Mouse (Mus musculus) heart, embryonic 11.5 days (tissue): ENCODE data around the gene Neurl1a. TPM values are rescaled to one million over a fixed set of nuclear protein-coding genes. Genes with fewer than 3 reads are reported as not detected.

Experiments
- microRNA-seq: library from miRNA; unstranded; fragments of <30 nt; microRNA quantifications from one replicate; pipeline ENCODE4, GENCODE M21; 2016; ENCODE audit warnings: borderline number of aligned reads
- polyA plus RNA-seq: library from polyadenylated mRNA; unstranded; fragments of >200 nt; fragmentation: Nextera tagmentation; extraction: Ambion mirVana; gene quantifications from 2 replicates; pipeline ENCODE4 v1.2.1, GENCODE M21; 2014

Gene Neurl1a
- polyA plus RNA-seq, 1 experiment from 2014 or later: 3.2 TPM

Small RNA genes within 50 kb of the gene (microRNA-seq; reads per million reads assigned to microRNA genes)
- not detected for gene Mir6995

Other genes with a start within 250 kb of the Neurl1a start
- 0.43 and 0.73 TPM in 2 replicates for gene Ina, start 164.1 kb upstream of the Neurl1a start, polyA plus RNA-seq
- 80.7 and 82.3 TPM in 2 replicates for gene Nt5c2, start 163.7 kb upstream of the Neurl1a start, polyA plus RNA-seq
- 12.7 and 14.9 TPM in 2 replicates for gene Pcgf6, start 127.9 kb upstream of the Neurl1a start, polyA plus RNA-seq
- gene Taf5, start 111.1 kb upstream of the Neurl1a start, polyA plus RNA-seq: 5.5 and 6.2 TPM in 2 replicates
- 2,024 and 2,054 TPM in 2 replicates for gene Usmg5, start 88.2 kb upstream of the Neurl1a start, polyA plus RNA-seq
- 6.1 and 6.3 TPM in 2 replicates for gene Pdcd11, start 88.1 kb upstream of the Neurl1a start, polyA plus RNA-seq
- gene Calhm2, start 40.5 kb upstream of the Neurl1a start, polyA plus RNA-seq: 1.4 and 2.2 TPM in 2 replicates
- gene Calhm1, start 34.6 kb upstream of the Neurl1a start, polyA plus RNA-seq: not detected in 2 replicates
- not detected in 2 replicates for gene Calhm3, start 21.1 kb upstream of the Neurl1a start, polyA plus RNA-seq